Comparison of ENCODE assay signal across 8 mouse cellular contexts in genomic region chr19:46339287-46339971, GRCm38 (mm10). TPM values are rescaled to one million over a fixed set of nuclear protein-coding genes. Genes with fewer than 3 reads are reported as not detected.
A peak's percentile ranks its signal among the peaks of the same experiment; 100 is the strongest.
DNase-seq lines count a peak whose midpoint lies in the region; ATAC-seq and TF ChIP-seq lines count a peak whose summit lies in the region.

No protein-coding gene starts in this region.

- peaks cover 13% of the 10 kb centered on the region for H3K4me1 ChIP-seq in cerebellum, adult 2 months (ENCODE audit: control insufficient read depth, insufficient read depth, low read length)
- H3K4me1 ChIP-seq in heart, embryonic 16.5 days (ENCODE audit: control insufficient read depth, insufficient read depth, low read length) = peaks cover 6% of the 10 kb centered on the region
- peaks cover 22% of the 10 kb centered on the region for H3K4me1 ChIP-seq in limb, embryonic 13.5 days
- H3K4me1 ChIP-seq in midbrain, embryonic 11.5 days (ENCODE audit: control insufficient read depth, insufficient read depth, low read length) = peaks cover 7% of the 10 kb centered on the region

- TF ChIP-seq CTCF in layer of hippocampus, adult 2 months (conservative IDR thresholded peaks at IDR 0.05) = no peak
- no peak for TF ChIP-seq CTCF in cerebellum, adult 2 months (IDR thresholded peaks at IDR 0.05; ENCODE audit: borderline replicate concordance, insufficient read depth, low read depth, low read length)

- ATAC-seq in heart, embryonic 16.5 days (replicated peaks; ENCODE audit: extremely low read depth, insufficient read depth, low FRiP score) = no peak; the same call in 1 of the 2 replicates
- ATAC-seq in limb, embryonic 13.5 days (ENCODE audit: low FRiP score, low read depth) = no peak
- ATAC-seq in midbrain, embryonic 11.5 days (ENCODE audit: low FRiP score) = no peak

- H3K27me3 ChIP-seq in cerebellum, adult 2 months (ENCODE audit: control insufficient read depth, insufficient read depth, low read length) = no peaks in the 10 kb centered on the region
- H3K27me3 ChIP-seq in heart, embryonic 16.5 days (ENCODE audit: control insufficient read depth, insufficient read depth, low read length) = no peaks in the 10 kb centered on the region
- H3K27me3 ChIP-seq in limb, embryonic 13.5 days = no peaks in the 10 kb centered on the region
- no peaks in the 10 kb centered on the region for H3K27me3 ChIP-seq in midbrain, embryonic 11.5 days (ENCODE audit: control insufficient read depth, insufficient read depth, low read length)

- 0 out of 2 replicates have a peak overlapping the region, but pooled peaks have one; percentile 60 for H3K9ac ChIP-seq in heart, embryonic 16.5 days (ENCODE audit: low read length)
- H3K9ac ChIP-seq in limb, embryonic 13.5 days = no peak overlapping the region
- H3K9ac ChIP-seq in midbrain, embryonic 11.5 days (ENCODE audit: low read length) = peak overlapping the region; percentile 11; the same call in 1 of the 2 replicates

- H3K27ac ChIP-seq in layer of hippocampus, adult 2 months = peak overlapping the region; percentile 70
- H3K27ac ChIP-seq in cerebellum, adult 2 months (ENCODE audit: insufficient read depth, low read length) = peak overlapping the region; percentile 71
- peak overlapping the region; percentile 57 for H3K27ac ChIP-seq in heart, embryonic 16.5 days (ENCODE audit: low read length)
- peak overlapping the region; percentile 40; the same call in 1 of the 2 replicates for H3K27ac ChIP-seq in limb, embryonic 13.5 days
- no peak overlapping the region for H3K27ac ChIP-seq in midbrain, embryonic 11.5 days (ENCODE audit: low read depth, low read length)

- H3K4me2 ChIP-seq in heart, embryonic 16.5 days (ENCODE audit: low read depth, low read length) = peak overlapping the region; percentile 61
- H3K4me2 ChIP-seq in limb, embryonic 13.5 days (replicated peaks) = peak overlapping the region; percentile 81; the same call in 1 of the 2 replicates
- no peak overlapping the region for H3K4me2 ChIP-seq in midbrain, embryonic 11.5 days

- H3K4me3 ChIP-seq in layer of hippocampus, adult 2 months = peak overlapping the region; percentile 97
- H3K4me3 ChIP-seq in cerebellum, adult 2 months (replicated peaks; ENCODE audit: insufficient read depth, low read depth, low read length) = peak overlapping the region; percentile 45
- H3K4me3 ChIP-seq in heart, embryonic 16.5 days (ENCODE audit: low read length) = no peak overlapping the region
- H3K4me3 ChIP-seq in limb, embryonic 13.5 days = no peak overlapping the region
- H3K4me3 ChIP-seq in midbrain, embryonic 11.5 days (ENCODE audit: low read depth, low read length) = no peak overlapping the region

- DNase-seq in layer of hippocampus, adult 2 months (ENCODE audit: low spot score in 2 of 2) = no peak
- no peak for DNase-seq in layer of hippocampus, postnatal 25 days (ENCODE audit: extremely low spot score in 1 of 2, low spot score in 1 of 2)
- DNase-seq in cerebellum, adult 2 months = peak; percentile 47 to 51
- DNase-seq in midbrain, embryonic 11.5 days (ENCODE audit: low spot score, missing footprints) = no peak
- peak; percentile 73 for DNase-seq in testis, postnatal 10 days (ENCODE audit: low spot score)
- no peak for DNase-seq in gastrocnemius, adult 8-10 months (ENCODE audit: low spot score in 2 of 2)

- no peaks in the 10 kb centered on the region for H3K9me3 ChIP-seq in heart, embryonic 16.5 days (replicated peaks; ENCODE audit: control insufficient read depth, low read length)
- no peaks in the 10 kb centered on the region for H3K9me3 ChIP-seq in limb, embryonic 13.5 days
- no peaks in the 10 kb centered on the region for H3K9me3 ChIP-seq in midbrain, embryonic 11.5 days (ENCODE audit: control insufficient read depth, low read length)

- H3K36me3 ChIP-seq in heart, embryonic 16.5 days (ENCODE audit: control insufficient read depth, insufficient read depth) = no peaks in the 10 kb centered on the region
- no peaks in the 10 kb centered on the region for H3K36me3 ChIP-seq in limb, embryonic 13.5 days
- no peaks in the 10 kb centered on the region for H3K36me3 ChIP-seq in midbrain, embryonic 11.5 days (ENCODE audit: control insufficient read depth, insufficient read depth, low read length)

- 13% methylated on average over 7 of the region's 7 CpGs for WGBS in cerebellum, adult 2 months
- 71% methylated on average over 7 of the region's 7 CpGs for WGBS in heart, embryonic 16.5 days
- WGBS in limb, embryonic 13.5 days = 65% methylated on average over 7 of the region's 7 CpGs
- WGBS in midbrain, embryonic 11.5 days = 79% methylated on average over 7 of the region's 7 CpGs

- TF ChIP-seq POLR2A in cerebellum, adult 2 months (IDR thresholded peaks at IDR 0.05; ENCODE audit: borderline replicate concordance, insufficient read depth, low read length) = no peak

RNA-seq across cellular contexts. Expression of gene Cuedc2, which starts 0.9 kb away (rescaled TPM):
- total RNA-seq in layer of hippocampus, adult 2 months (2021) = 100 to 1,000 TPM; 171 to 178 TPM
- 100 to 1,000 TPM; 164 to 189 TPM for total RNA-seq in layer of hippocampus, postnatal 25 days (2021)
- 258 and 262 TPM in 2 replicates for polyA plus RNA-seq in cerebellum, adult 2 months (2012; rRNA removed)
- polyA plus RNA-seq in heart, embryonic 16.5 days (2015; fragmentation: Nextera tagmentation; extraction: Ambion mirVana) = 142 and 150 TPM in 2 replicates
- polyA plus RNA-seq in limb, embryonic 13.5 days (2015; fragmentation: Nextera tagmentation; extraction: Ambion mirVana) = 176 and 177 TPM in 2 replicates
- polyA plus RNA-seq in midbrain, embryonic 11.5 days (2014; fragmentation: Nextera tagmentation; extraction: Ambion mirVana) = 215 and 221 TPM in 2 replicates
- 10 to 100 TPM; 57.5 to 66.3 (median 64.3) TPM for total RNA-seq in gastrocnemius, adult 8-10 months (2022)

RNA-seq across cellular contexts. Expression of gene Mfsd13a, which starts 1.5 kb away (rescaled TPM):
- total RNA-seq in layer of hippocampus, adult 2 months (2021) = 10 to 100 TPM; 30.2 to 30.5 TPM
- 10 to 100 TPM; 29.9 to 31.4 TPM for total RNA-seq in layer of hippocampus, postnatal 25 days (2021)
- 32.3 and 32.9 TPM in 2 replicates for polyA plus RNA-seq in cerebellum, adult 2 months (2012; rRNA removed)
- polyA plus RNA-seq in heart, embryonic 16.5 days (2015; fragmentation: Nextera tagmentation; extraction: Ambion mirVana) = 6.0 TPM in 2 replicates
- 3.5 and 4.8 TPM in 2 replicates for polyA plus RNA-seq in limb, embryonic 13.5 days (2015; fragmentation: Nextera tagmentation; extraction: Ambion mirVana)
- 4.3 and 5.5 TPM in 2 replicates for polyA plus RNA-seq in midbrain, embryonic 11.5 days (2014; fragmentation: Nextera tagmentation; extraction: Ambion mirVana)
- 1 to 10 TPM; 1.1 to 2.2 (median 1.9) TPM for total RNA-seq in gastrocnemius, adult 8-10 months (2022)

RNA-seq across cellular contexts. Expression of gene 2310034G01Rik, which starts 10.7 kb away (rescaled TPM):
- total RNA-seq in layer of hippocampus, adult 2 months (2021) = 1 to 10 TPM; 1.0 to 1.3 TPM
- under 1 TPM; 0.76 to 0.89 TPM for total RNA-seq in layer of hippocampus, postnatal 25 days (2021)
- 1.7 and 2.2 TPM in 2 replicates for polyA plus RNA-seq in cerebellum, adult 2 months (2012; rRNA removed)
- 1.1 and 1.2 TPM in 2 replicates for polyA plus RNA-seq in heart, embryonic 16.5 days (2015; fragmentation: Nextera tagmentation; extraction: Ambion mirVana)
- polyA plus RNA-seq in limb, embryonic 13.5 days (2015; fragmentation: Nextera tagmentation; extraction: Ambion mirVana) = 2.7 TPM in 2 replicates
- 1.2 and 1.6 TPM in 2 replicates for polyA plus RNA-seq in midbrain, embryonic 11.5 days (2014; fragmentation: Nextera tagmentation; extraction: Ambion mirVana)
- total RNA-seq in gastrocnemius, adult 8-10 months (2022) = under 1 TPM in 3 of 4 experiments, not detected in 1; 0.27 to 0.35 (median 0.29) TPM

RNA-seq across cellular contexts. Expression of gene Fbxl15, which starts 11.4 kb away (rescaled TPM):
- 10 to 100 TPM; 26.8 to 28.9 TPM for total RNA-seq in layer of hippocampus, adult 2 months (2021)
- 10 to 100 TPM; 29.0 to 32.8 TPM for total RNA-seq in layer of hippocampus, postnatal 25 days (2021)
- 38.8 and 41.7 TPM in 2 replicates for polyA plus RNA-seq in cerebellum, adult 2 months (2012; rRNA removed)
- 11.0 and 12.8 TPM in 2 replicates for polyA plus RNA-seq in heart, embryonic 16.5 days (2015; fragmentation: Nextera tagmentation; extraction: Ambion mirVana)
- polyA plus RNA-seq in limb, embryonic 13.5 days (2015; fragmentation: Nextera tagmentation; extraction: Ambion mirVana) = 14.7 and 15.5 TPM in 2 replicates
- polyA plus RNA-seq in midbrain, embryonic 11.5 days (2014; fragmentation: Nextera tagmentation; extraction: Ambion mirVana) = 20.0 and 25.5 TPM in 2 replicates
- 1 to 10 TPM; 2.0 to 3.9 (median 3.0) TPM for total RNA-seq in gastrocnemius, adult 8-10 months (2022)

RNA-seq across cellular contexts. Expression of gene Psd, which starts 12.5 kb away (rescaled TPM):
- 100 to 1,000 TPM; 761 to 778 TPM for total RNA-seq in layer of hippocampus, adult 2 months (2021)
- 100 to 1,000 TPM; 765 to 790 TPM for total RNA-seq in layer of hippocampus, postnatal 25 days (2021)
- 194 and 207 TPM in 2 replicates for polyA plus RNA-seq in cerebellum, adult 2 months (2012; rRNA removed)
- 4.1 and 5.1 TPM in 2 replicates for polyA plus RNA-seq in heart, embryonic 16.5 days (2015; fragmentation: Nextera tagmentation; extraction: Ambion mirVana)
- 4.1 and 4.8 TPM in 2 replicates for polyA plus RNA-seq in limb, embryonic 13.5 days (2015; fragmentation: Nextera tagmentation; extraction: Ambion mirVana)
- polyA plus RNA-seq in midbrain, embryonic 11.5 days (2014; fragmentation: Nextera tagmentation; extraction: Ambion mirVana) = 10.7 and 11.0 TPM in 2 replicates
- under 1 TPM in 2 of 4 experiments, not detected in 2; 0.15 to 0.19 TPM for total RNA-seq in gastrocnemius, adult 8-10 months (2022)

Comparison
In these comparisons a context has a peak if more than half of its experiments do, and no peak if none do; other contexts are left out.
1. DNase-seq: peak in cerebellum, adult 2 months (2 of 2) and testis, postnatal 10 days (single experiment); none in layer of hippocampus, adult 2 months (0 of 2), layer of hippocampus, postnatal 25 days (0 of 2), midbrain, embryonic 11.5 days (single experiment) and gastrocnemius, adult 8-10 months (0 of 2).
2. H3K4me3 ChIP-seq: peak in layer of hippocampus, adult 2 months (single experiment) and cerebellum, adult 2 months (single experiment); none in heart, embryonic 16.5 days (single experiment), limb, embryonic 13.5 days (single experiment) and midbrain, embryonic 11.5 days (single experiment).